Mouse (Mus musculus) MEL (cell line): ENCODE measurements at regions not wholly inside any gene's neighbourhood (a gene's known extent, or its start where the extent isn't known, plus 50 kb on each side); places are given as distances from the start of the nearest gene placed in this dataset.

Experiments used
- DNase-seq: peaks from one replicate; pipeline ENCODE4 v3.0.0; 2011; ENCODE audit warnings: low read depth, low spot score
- H3K27ac ChIP-seq: 2 replicates; pipeline ENCODE4 v1.5.1; 2012; ENCODE audit warnings: low read depth, mild to moderate bottlenecking, control low read depth, low read length, moderate library complexity; ENCODE audit not compliant: control insufficient read depth
- H3K27me3 ChIP-seq, 2 experiments: fragments of 150-350 bp in 1 of 2; sonication (generic) in 1 of 2; 2 replicates each; pipeline ENCODE4 v1.6.1; 2012; ENCODE audit warnings: low read length in 2 of 2, mild to moderate bottlenecking in 2 of 2, improper control_type of control experiment in 1 of 2, moderate library complexity in 1 of 2; ENCODE audit not compliant: insufficient read depth in 2 of 2, control insufficient read depth in 1 of 2
- H3K36me3 ChIP-seq, 2 experiments: 2 replicates each; pipeline ENCODE4 v1.6.1; 2012 to 2014; ENCODE audit warnings: low read length in 2 of 2, improper control_type of control experiment in 1 of 2, inconsistent platforms in 1 of 2, mild to moderate bottlenecking in 1 of 2; ENCODE audit not compliant: insufficient read depth in 2 of 2, control insufficient read depth in 1 of 2
- H3K4me1 ChIP-seq, 2 experiments: fragments of 150-350 bp in 1 of 2; sonication (generic) in 1 of 2; 2 replicates each; pipeline ENCODE4 v1.6.1; 2012; ENCODE audit warnings: low read length in 2 of 2, improper control_type of control experiment in 1 of 2, mild to moderate bottlenecking in 1 of 2; ENCODE audit not compliant: insufficient read depth in 2 of 2, control insufficient read depth in 1 of 2
- H3K4me3 ChIP-seq, 2 experiments: fragments of 150-350 bp in 1 of 2; sonication (generic) in 1 of 2; 2 replicates each; pipeline ENCODE4 v1.5.1; 2012; ENCODE audit warnings: low read depth in 2 of 2, low read length in 2 of 2, mild to moderate bottlenecking in 2 of 2, moderate library complexity in 2 of 2, control low read depth in 1 of 2, improper control_type of control experiment in 1 of 2; ENCODE audit not compliant: control insufficient read depth in 1 of 2, insufficient read depth in 1 of 2
- H3K79me2 ChIP-seq: 2 replicates; pipeline ENCODE4 v1.6.1; 2012; ENCODE audit warnings: mild to moderate bottlenecking, low read length, moderate library complexity; ENCODE audit not compliant: control insufficient read depth, poor library complexity, insufficient read depth
- H3K9ac ChIP-seq: 2 replicates; pipeline ENCODE4 v1.6.1; 2012; ENCODE audit warnings: low read depth, mild to moderate bottlenecking, control low read depth, low read length, moderate library complexity; ENCODE audit not compliant: control insufficient read depth, poor library complexity, severe bottlenecking
- H3K9me3 ChIP-seq: fragments of 150-350 bp; sonication (generic); replicated peaks from 2 replicates; pipeline ENCODE4 v1.6.1; 2012; ENCODE audit warnings: mild to moderate bottlenecking, low read length, improper control_type of control experiment, moderate library complexity; ENCODE audit not compliant: insufficient read depth
- CHD2 ChIP-seq: IDR thresholded peaks from 2 replicates; pipeline ENCODE4 v1.6.1; 2011; ENCODE audit warnings: low read length, improper control_type of control experiment
- E2F4 ChIP-seq: IDR thresholded peaks from 2 replicates; pipeline ENCODE4 v1.6.1; 2011; ENCODE audit warnings: low read depth, low read length, improper control_type of control experiment, borderline replicate concordance
- ELF1 ChIP-seq: IDR thresholded peaks from 2 replicates; pipeline ENCODE4 v1.6.1; 2014; ENCODE audit warnings: low read depth, mild to moderate bottlenecking, inconsistent platforms, low read length, improper control_type of control experiment, moderate library complexity
- ETS1 ChIP-seq: IDR thresholded peaks from 2 replicates; pipeline ENCODE4 v1.6.1; 2012; ENCODE audit warnings: low read depth, mild to moderate bottlenecking, inconsistent platforms, low read length, improper control_type of control experiment, moderate library complexity
- GABPA ChIP-seq: IDR thresholded peaks from 2 replicates; pipeline ENCODE4 v1.6.1; 2012; ENCODE audit warnings: low read depth, mild to moderate bottlenecking, inconsistent platforms, low read length, improper control_type of control experiment, moderate library complexity
- HCFC1 ChIP-seq: IDR thresholded peaks from 2 replicates; pipeline ENCODE4 v1.6.1; 2012; ENCODE audit warnings: low read depth, mild to moderate bottlenecking, inconsistent platforms, low read length, improper control_type of control experiment, moderate library complexity
- JUND ChIP-seq: IDR thresholded peaks from 2 replicates; pipeline ENCODE4 v1.6.1; 2011; ENCODE audit warnings: low read depth, mild to moderate bottlenecking, improper control_type of control experiment, low read length
- KAT2A ChIP-seq: conservative IDR thresholded peaks from 2 replicates; pipeline ENCODE4 v1.6.1; 2012; ENCODE audit warnings: low read depth, low read length, improper control_type of control experiment, inconsistent platforms
- MAFK ChIP-seq: IDR thresholded peaks from 2 replicates; pipeline ENCODE4 v1.6.1; 2011; ENCODE audit warnings: low read depth, mild to moderate bottlenecking, low read length, improper control_type of control experiment, borderline replicate concordance
- MAX ChIP-seq: IDR thresholded peaks from 2 replicates; pipeline ENCODE4 v1.6.1; 2011; ENCODE audit warnings: low read length, improper control_type of control experiment
- MAZ ChIP-seq: IDR thresholded peaks from 2 replicates; pipeline ENCODE4 v1.6.1; 2012; ENCODE audit warnings: low read depth, mild to moderate bottlenecking, inconsistent platforms, low read length, improper control_type of control experiment
- MXI1 ChIP-seq: IDR thresholded peaks from 2 replicates; pipeline ENCODE4 v1.6.1; 2011; ENCODE audit warnings: mild to moderate bottlenecking, low read depth, low read length, improper control_type of control experiment
- NELFE ChIP-seq: IDR thresholded peaks from 2 replicates; pipeline ENCODE4 v1.6.1; 2011; ENCODE audit warnings: low read depth, low read length, improper control_type of control experiment
- POLR2AphosphoS2 ChIP-seq: IDR thresholded peaks from 2 replicates; pipeline ENCODE4 v1.6.1; 2011; ENCODE audit warnings: low read length, improper control_type of control experiment
- POLR2AphosphoS5 ChIP-seq: IDR thresholded peaks from 2 replicates; pipeline ENCODE4 v1.6.1; 2012; ENCODE audit warnings: low read depth, borderline replicate concordance, mild to moderate bottlenecking, inconsistent platforms, low read length, moderate library complexity, mixed read lengths
- SMC3 ChIP-seq: IDR thresholded peaks from 2 replicates; pipeline ENCODE4 v1.6.1; 2011; ENCODE audit warnings: low read depth, low read length, improper control_type of control experiment
- TAL1 ChIP-seq: IDR thresholded peaks from 2 replicates; pipeline ENCODE4 v1.6.1; 2012; ENCODE audit warnings: mild to moderate bottlenecking, inconsistent platforms, low read length, moderate library complexity, mixed read lengths
- TBP ChIP-seq: IDR thresholded peaks from 2 replicates; pipeline ENCODE4 v1.8.0; 2011; ENCODE audit warnings: low read depth, low read length, improper control_type of control experiment
- TCF12 ChIP-seq: IDR thresholded peaks from 2 replicates; pipeline ENCODE4 v1.6.1; 2014; ENCODE audit warnings: low read depth, mild to moderate bottlenecking, inconsistent platforms, low read length, improper control_type of control experiment, moderate library complexity
- UBTF ChIP-seq: IDR thresholded peaks from 2 replicates; pipeline ENCODE4 v1.6.1; 2012; ENCODE audit warnings: low read depth, mild to moderate bottlenecking, inconsistent platforms, low read length, improper control_type of control experiment, moderate library complexity, borderline replicate concordance; ENCODE audit not compliant: insufficient read depth
- USF1 ChIP-seq: IDR thresholded peaks from 2 replicates; pipeline ENCODE4 v1.6.1; 2014; ENCODE audit warnings: low read depth, mild to moderate bottlenecking, inconsistent platforms, low read length, improper control_type of control experiment, moderate library complexity
- ZMIZ1 ChIP-seq: IDR thresholded peaks from 2 replicates; pipeline ENCODE4 v1.6.1; 2012; ENCODE audit warnings: low read depth, mild to moderate bottlenecking, inconsistent platforms, low read length, improper control_type of control experiment, moderate library complexity

DNA sequence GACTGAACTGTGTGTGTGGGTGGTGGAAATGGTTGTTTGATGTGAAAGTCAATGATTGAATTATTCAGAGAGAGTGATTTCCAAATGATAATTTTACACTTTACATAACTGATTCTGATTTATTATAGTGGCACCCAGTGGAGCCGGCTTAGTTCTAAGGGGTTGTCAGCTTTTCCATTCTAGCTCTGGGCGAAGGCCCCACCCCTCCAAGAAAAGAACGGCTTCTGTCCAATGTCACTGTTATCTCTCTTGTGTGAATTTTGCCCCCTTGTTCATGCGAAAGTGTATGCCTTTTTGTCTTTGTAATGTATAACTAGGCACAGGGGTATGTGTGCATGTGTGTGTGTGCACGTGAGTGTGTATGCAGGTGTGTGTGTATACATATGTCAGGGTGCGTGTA lies 255.3 kb downstream of the Bcl11a start:
- no peaks in the 10 kb centered on the region for H3K79me2 ChIP-seq
- H3K4me3 ChIP-seq: no peak overlapping the region
- H3K4me1 ChIP-seq: no peaks in the 10 kb centered on the region
- DNase-seq: no peak
- no peak for TF ChIP-seq TAL1
- TF ChIP-seq MAFK: no peak
- TF ChIP-seq UBTF: no peak
- TF ChIP-seq TBP: no peak
- no peak for TF ChIP-seq KAT2A
- TF ChIP-seq E2F4: no peak
- no peak for TF ChIP-seq USF1
- no peak for TF ChIP-seq ZMIZ1
- no peak for TF ChIP-seq MAX
- no peak for TF ChIP-seq MXI1
- TF ChIP-seq GABPA: no peak
- TF ChIP-seq MAZ: no peak
- TF ChIP-seq ELF1: no peak
- TF ChIP-seq POLR2AphosphoS5: no peak
- TF ChIP-seq NELFE: no peak
- no peaks in the 10 kb centered on the region for H3K9me3 ChIP-seq
- H3K27ac ChIP-seq: no peak overlapping the region
- no peak overlapping the region for H3K9ac ChIP-seq
- no peaks in the 10 kb centered on the region for H3K36me3 ChIP-seq
- no peaks in the 10 kb centered on the region; a peak in 1 of 4 replicates for H3K27me3 ChIP-seq

DNA sequence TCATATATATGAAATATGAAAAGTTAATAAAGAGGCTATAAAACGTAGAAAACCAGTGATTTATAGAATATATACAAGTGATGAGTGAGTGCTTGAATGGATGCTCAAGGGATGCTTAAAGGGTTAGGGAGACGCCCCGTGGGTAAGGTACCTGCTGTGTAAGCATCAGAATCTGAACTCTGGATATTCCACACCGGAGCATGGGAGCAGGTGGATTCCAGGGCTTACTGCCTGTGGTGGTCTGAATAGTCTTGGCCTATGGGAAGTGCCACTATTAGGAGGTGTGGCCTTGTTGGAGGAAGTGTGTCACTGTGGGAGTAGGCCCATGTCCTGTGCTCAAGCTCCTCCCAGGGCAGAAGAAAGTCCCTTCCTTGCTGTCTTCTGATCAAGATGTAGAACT lies 257.4 kb downstream of the Bcl11a start:
- no peaks in the 10 kb centered on the region for H3K9me3 ChIP-seq
- no peaks in the 10 kb centered on the region for H3K36me3 ChIP-seq
- H3K27me3 ChIP-seq: no peaks in the 10 kb centered on the region; a peak in 1 of 4 replicates
- no peaks in the 10 kb centered on the region for H3K79me2 ChIP-seq
- no peak overlapping the region for H3K4me3 ChIP-seq
- no peaks in the 10 kb centered on the region for H3K4me1 ChIP-seq
- no peak overlapping the region for H3K27ac ChIP-seq
- H3K9ac ChIP-seq: no peak overlapping the region
- DNase-seq: no peak
- TF ChIP-seq MXI1 (no peak), MAX (no peak), E2F4 (no peak), ETS1 (no peak), MAZ (no peak), SMC3 (no peak), TCF12 (no peak), HCFC1 (no peak), POLR2AphosphoS2 (no peak), JUND (no peak), CHD2 (no peak)
